Mouse (Mus musculus): ENCODE results near the gene Sestd1. TPM values are rescaled to one million over a fixed set of nuclear protein-coding genes. Genes with fewer than 3 reads are reported as not detected.

Gene Sestd1
- polyA plus RNA-seq, 1 experiment, result 31.9 TPM

- no peaks in the 10 kb centered on the region for H3K27me3 ChIP-seq (ENCODE audit: control insufficient read depth, insufficient read depth, low read length)
- H3K27ac ChIP-seq (ENCODE audit: insufficient read depth, low read length), result no peak overlapping the region
- no peak for TF ChIP-seq POLR2A (IDR thresholded peaks at IDR 0.05; ENCODE audit: borderline replicate concordance, insufficient read depth, low read length)
- no peak for TF ChIP-seq CTCF (IDR thresholded peaks at IDR 0.05; ENCODE audit: borderline replicate concordance, insufficient read depth, low read depth, low read length)
- 50% methylated on average over 2 of the region's 2 CpGs for whole genome bisulfite sequencing
- no peak overlapping the region for H3K4me3 ChIP-seq (replicated peaks; ENCODE audit: insufficient read depth, low read depth, low read length)
- peaks cover 3% of the 10 kb centered on the region; the same call in 1 of the 2 replicates for H3K4me1 ChIP-seq (ENCODE audit: control insufficient read depth, insufficient read depth, low read length)
- DNase-seq, result peak in 1 of 2 experiments; percentile 12
Measured at GRCm38 (mm10) chr2:77203916-77204315, 76.5 kb downstream of the Sestd1 start.

GRCm38 (mm10) chr2:77201900-77202299 is 78.5 kb downstream of the Sestd1 start:
- WGBS, result 100% methylated on average over 1 of the region's 1 CpGs

GRCm38 (mm10) chr2:77200958-77201614 is 79.3 kb downstream of the Sestd1 start:
- Histone ChIP-seq H3K27ac (ENCODE audit: insufficient read depth, low read length) (no peak overlapping the region), H3K4me3 (replicated peaks; ENCODE audit: insufficient read depth, low read depth, low read length) (no peak overlapping the region), H3K27me3 (ENCODE audit: control insufficient read depth, insufficient read depth, low read length) (no peaks in the 10 kb centered on the region), H3K4me1 (ENCODE audit: control insufficient read depth, insufficient read depth, low read length) (peaks cover 2% of the 10 kb centered on the region; the same call in 1 of the 2 replicates)
- WGBS, result 88% methylated on average over 5 of the region's 5 CpGs
- no peak for TF ChIP-seq POLR2A (IDR thresholded peaks at IDR 0.05; ENCODE audit: borderline replicate concordance, insufficient read depth, low read length)
- TF ChIP-seq CTCF (IDR thresholded peaks at IDR 0.05; ENCODE audit: borderline replicate concordance, insufficient read depth, low read depth, low read length), result no peak
- DNase-seq, result no peak

More at GRCm38 (mm10) chr2:77201900-77202299, 78.5 kb downstream of the Sestd1 start:
- H3K27ac ChIP-seq (ENCODE audit: insufficient read depth, low read length), result no peak overlapping the region
- no peak for DNase-seq
- no peak for TF ChIP-seq CTCF (IDR thresholded peaks at IDR 0.05; ENCODE audit: borderline replicate concordance, insufficient read depth, low read depth, low read length)
- no peak for TF ChIP-seq POLR2A (IDR thresholded peaks at IDR 0.05; ENCODE audit: borderline replicate concordance, insufficient read depth, low read length)
- H3K4me1 ChIP-seq (ENCODE audit: control insufficient read depth, insufficient read depth, low read length), result peaks cover 3% of the 10 kb centered on the region; the same call in 1 of the 2 replicates
- no peaks in the 10 kb centered on the region for H3K27me3 ChIP-seq (ENCODE audit: control insufficient read depth, insufficient read depth, low read length)
- no peak overlapping the region for H3K4me3 ChIP-seq (replicated peaks; ENCODE audit: insufficient read depth, low read depth, low read length)

- H3K27me3 ChIP-seq (ENCODE audit: control insufficient read depth, insufficient read depth, low read length), result no peaks in the 10 kb centered on the region
- DNase-seq, result no peak
- H3K4me3 ChIP-seq (replicated peaks; ENCODE audit: insufficient read depth, low read depth, low read length), result no peak overlapping the region
- no peak for TF ChIP-seq CTCF (IDR thresholded peaks at IDR 0.05; ENCODE audit: borderline replicate concordance, insufficient read depth, low read depth, low read length)
- TF ChIP-seq POLR2A (IDR thresholded peaks at IDR 0.05; ENCODE audit: borderline replicate concordance, insufficient read depth, low read length), result no peak
- H3K4me1 ChIP-seq (ENCODE audit: control insufficient read depth, insufficient read depth, low read length), result no peaks in the 10 kb centered on the region
- no peak overlapping the region for H3K27ac ChIP-seq (ENCODE audit: insufficient read depth, low read length)
- 71% methylated on average over 4 of the region's 4 CpGs for WGBS
Measured at GRCm38 (mm10) chr2:77200379-77200778, 80.0 kb downstream of the Sestd1 start.

- WGBS, result 88% methylated on average over 5 of the region's 5 CpGs
- no peak for TF ChIP-seq CTCF (IDR thresholded peaks at IDR 0.05; ENCODE audit: borderline replicate concordance, insufficient read depth, low read depth, low read length)
- no peak for TF ChIP-seq POLR2A (IDR thresholded peaks at IDR 0.05; ENCODE audit: borderline replicate concordance, insufficient read depth, low read length)
- DNase-seq, result no peak
Measured at GRCm38 (mm10) chr2:77198246-77198645, 82.1 kb downstream of the Sestd1 start.

GRCm38 (mm10) chr2:77196819-77197218 is 83.6 kb downstream of the Sestd1 start:
- TF ChIP-seq CTCF (IDR thresholded peaks at IDR 0.05; ENCODE audit: borderline replicate concordance, insufficient read depth, low read depth, low read length), result no peak
- TF ChIP-seq POLR2A (IDR thresholded peaks at IDR 0.05; ENCODE audit: borderline replicate concordance, insufficient read depth, low read length), result no peak
- Histone ChIP-seq H3K27ac (ENCODE audit: insufficient read depth, low read length) (no peak overlapping the region), H3K27me3 (ENCODE audit: control insufficient read depth, insufficient read depth, low read length) (no peaks in the 10 kb centered on the region), H3K4me1 (ENCODE audit: control insufficient read depth, insufficient read depth, low read length) (no peaks in the 10 kb centered on the region), H3K4me3 (replicated peaks; ENCODE audit: insufficient read depth, low read depth, low read length) (no peak overlapping the region)
- no peak for DNase-seq
- WGBS, result 95% methylated on average over 4 of the region's 4 CpGs

More at GRCm38 (mm10) chr2:77198246-77198645, 82.1 kb downstream of the Sestd1 start:
- H3K27me3 ChIP-seq (ENCODE audit: control insufficient read depth, insufficient read depth, low read length), result no peaks in the 10 kb centered on the region
- H3K4me3 ChIP-seq (replicated peaks; ENCODE audit: insufficient read depth, low read depth, low read length), result no peak overlapping the region
- H3K4me1 ChIP-seq (ENCODE audit: control insufficient read depth, insufficient read depth, low read length), result no peaks in the 10 kb centered on the region
- H3K27ac ChIP-seq (ENCODE audit: insufficient read depth, low read length), result no peak overlapping the region

- H3K4me3 ChIP-seq (replicated peaks; ENCODE audit: insufficient read depth, low read depth, low read length), result no peak overlapping the region
- H3K27ac ChIP-seq (ENCODE audit: insufficient read depth, low read length), result no peak overlapping the region
- TF ChIP-seq POLR2A (IDR thresholded peaks at IDR 0.05; ENCODE audit: borderline replicate concordance, insufficient read depth, low read length) (no peak), CTCF (IDR thresholded peaks at IDR 0.05; ENCODE audit: borderline replicate concordance, insufficient read depth, low read depth, low read length) (no peak)
- H3K4me1 ChIP-seq (ENCODE audit: control insufficient read depth, insufficient read depth, low read length), result no peaks in the 10 kb centered on the region
- H3K27me3 ChIP-seq (ENCODE audit: control insufficient read depth, insufficient read depth, low read length), result no peaks in the 10 kb centered on the region
- DNase-seq, result no peak
- 86% methylated on average over 5 of the region's 5 CpGs for WGBS
Measured at GRCm38 (mm10) chr2:77195056-77195455, 85.3 kb downstream of the Sestd1 start.

GRCm38 (mm10) chr2:77191811-77192210 is 88.6 kb downstream of the Sestd1 start:
- H3K4me1 ChIP-seq (ENCODE audit: control insufficient read depth, insufficient read depth, low read length), result no peaks in the 10 kb centered on the region
- TF ChIP-seq CTCF (IDR thresholded peaks at IDR 0.05; ENCODE audit: borderline replicate concordance, insufficient read depth, low read depth, low read length), result no peak
- no peak for TF ChIP-seq POLR2A (IDR thresholded peaks at IDR 0.05; ENCODE audit: borderline replicate concordance, insufficient read depth, low read length)
- no peak overlapping the region for H3K27ac ChIP-seq (ENCODE audit: insufficient read depth, low read length)
- no peak overlapping the region for H3K4me3 ChIP-seq (replicated peaks; ENCODE audit: insufficient read depth, low read depth, low read length)
- no peaks in the 10 kb centered on the region for H3K27me3 ChIP-seq (ENCODE audit: control insufficient read depth, insufficient read depth, low read length)
- DNase-seq, result no peak
- 98% methylated on average over 3 of the region's 3 CpGs for WGBS
